9 mouse cellular contexts compared by ENCODE assay signal in genomic region chr8:9227779-9228464, GRCm38 (mm10).
DNase-seq lines count a peak whose midpoint lies in the region; ATAC-seq lines count a peak whose summit lies in the region.
"Had no signal": no experiment of that assay in that cellular context is flagged by ENCODE, and none has a peak within 500 bp of the region (broad histone marks: within the 10 kb centered on the region; RNA-seq: fewer than 3 reads in every experiment).

No protein-coding gene starts in this region.

- peak; percentile 37 to 48 for DNase-seq in heart, postnatal 14 days
- no peak for DNase-seq in heart, adult 9 months (ENCODE audit: low spot score in 2 of 2)
- DNase-seq in kidney, adult 8-10 months, result peak; percentile 15 to 45
- DNase-seq in limb, embryonic 10.5 days (ENCODE audit: low spot score), result peak; percentile 78
- DNase-seq in naive thymus-derived CD4-positive, alpha-beta T cell, adult 2 months (ENCODE audit: low read depth), result peak; percentile 10
- peak; percentile 27 for DNase-seq in testis, postnatal 14 days (ENCODE audit: low spot score)

- H3K4me2 ChIP-seq in forebrain, embryonic 15.5 days (replicated peaks), result no peak overlapping the region; the same call in 1 of the 2 replicates

- no peak overlapping the region; the same call in 1 of the 2 replicates for H3K9ac ChIP-seq in forebrain, embryonic 15.5 days (replicated peaks)

- H3K4me1 ChIP-seq in forebrain, embryonic 15.5 days, result peaks cover 9% of the 10 kb centered on the region
- H3K4me1 ChIP-seq in limb, embryonic 10.5 days, result peaks cover 7% of the 10 kb centered on the region

- H3K27ac ChIP-seq in forebrain, embryonic 15.5 days (replicated peaks), result peak overlapping the region; percentile 79
- H3K27ac ChIP-seq in limb, embryonic 10.5 days, result peak overlapping the region; percentile 46

- WGBS in forebrain, embryonic 15.5 days, result 27% methylated on average over 19 of the region's 19 CpGs
- 39% methylated on average over 19 of the region's 19 CpGs for WGBS in limb, embryonic 10.5 days

- intact Hi-C loops in heart, postnatal 14 days (cut with DNase I), result no loop called here

- H3K9me3 ChIP-seq in forebrain, embryonic 15.5 days, result no peaks in the 10 kb centered on the region
- H3K9me3 ChIP-seq in limb, embryonic 10.5 days (replicated peaks), result no peaks in the 10 kb centered on the region

- H3K4me3 ChIP-seq in forebrain, embryonic 15.5 days, result no peak overlapping the region
- H3K4me3 ChIP-seq in limb, embryonic 10.5 days, result no peak overlapping the region
- H3K4me3 ChIP-seq: myocyte had no signal

- peak; percentile 76 for ATAC-seq in cerebellum, adult (ENCODE audit: insufficient number of reproducible peaks, low FRiP score, low TSS enrichment)
- ATAC-seq in forebrain, embryonic 15.5 days (replicated peaks), result peak; percentile 92

- H3K36me3 ChIP-seq in forebrain, embryonic 15.5 days, result no peaks in the 10 kb centered on the region
- H3K36me3 ChIP-seq in limb, embryonic 10.5 days, result no peaks in the 10 kb centered on the region

- H3K27me3 ChIP-seq in forebrain, embryonic 15.5 days, result no peaks in the 10 kb centered on the region
- no peaks in the 10 kb centered on the region for H3K27me3 ChIP-seq in limb, embryonic 10.5 days (ENCODE audit: low read depth, poor library complexity, severe bottlenecking)

Comparison
In these comparisons a context has a peak if more than half of its experiments do, and no peak if none do; other contexts are left out.
1. DNase-seq: peak in heart, postnatal 14 days (2 of 2), kidney, adult 8-10 months (2 of 2), limb, embryonic 10.5 days (single experiment), naive thymus-derived CD4-positive, alpha-beta T cell, adult 2 months (single experiment) and testis, postnatal 14 days (single experiment); none in heart, adult 9 months (0 of 2).